Comparison of ENCODE assay signal across 17 mouse cellular contexts in the genomic region with DNA sequence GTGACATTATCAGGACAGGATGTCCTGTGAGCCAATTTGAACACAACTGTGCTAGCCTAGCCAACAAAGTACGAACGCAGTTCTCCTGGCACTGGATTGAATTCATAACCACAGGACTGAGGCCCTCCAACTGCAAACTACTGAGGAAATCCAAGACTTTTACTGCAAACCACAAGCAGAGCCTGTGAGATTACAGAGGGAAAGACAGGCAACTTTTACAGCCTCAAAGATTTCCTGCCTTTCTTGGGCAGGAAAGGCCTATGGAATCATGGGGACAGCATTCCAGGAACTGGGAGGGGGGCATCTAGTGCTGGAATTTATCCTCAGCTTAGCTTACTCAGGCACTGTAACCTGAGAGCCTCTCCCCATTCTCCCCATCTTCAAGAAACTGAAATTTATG. TPM values are rescaled to one million over a fixed set of nuclear protein-coding genes. Genes with fewer than 3 reads are reported as not detected.
A peak's percentile ranks its signal among the peaks of the same experiment; 100 is the strongest.
DNase-seq lines count a peak whose midpoint lies in the region; ATAC-seq and TF ChIP-seq lines count a peak whose summit lies in the region.
"Had no signal": no experiment of that assay in that cellular context is flagged by ENCODE, and none has a peak within 500 bp of the region (broad histone marks: within the 10 kb centered on the region; RNA-seq: fewer than 3 reads in every experiment).

No protein-coding gene starts in this region.

- H3K4me1 ChIP-seq in kidney, postnatal 0 days (replicated peaks; ENCODE audit: insufficient read depth, low read length): no peaks in the 10 kb centered on the region
- peaks cover 11% of the 10 kb centered on the region for H3K4me1 ChIP-seq in embryonic facial prominence, embryonic 13.5 days
- 0 out of 2 replicates have a peak, but pooled peaks cover 3% of the 10 kb centered on the region for H3K4me1 ChIP-seq in limb, embryonic 11.5 days (ENCODE audit: control insufficient read depth, insufficient read depth, low read length)
- no peaks in the 10 kb centered on the region for H3K4me1 ChIP-seq in hindbrain, embryonic 16.5 days (ENCODE audit: control insufficient read depth, insufficient read depth, low read depth, low read length)
- H3K4me1 ChIP-seq: hindbrain, embryonic 15.5 days; liver, embryonic 15.5 days; midbrain, embryonic 12.5 days; neural tube, embryonic 13.5 days had no signal

- H3K27me3 ChIP-seq in kidney, postnatal 0 days (ENCODE audit: insufficient read depth, low read length): no peaks in the 10 kb centered on the region
- no peaks in the 10 kb centered on the region for H3K27me3 ChIP-seq in embryonic facial prominence, embryonic 13.5 days
- H3K27me3 ChIP-seq in limb, embryonic 11.5 days (ENCODE audit: control insufficient read depth, insufficient read depth, low read length): no peaks in the 10 kb centered on the region
- no peaks in the 10 kb centered on the region for H3K27me3 ChIP-seq in hindbrain, embryonic 16.5 days (replicated peaks; ENCODE audit: control insufficient read depth, insufficient read depth, low read length)
- H3K27me3 ChIP-seq: hindbrain, embryonic 15.5 days; midbrain, embryonic 12.5 days; neural tube, embryonic 13.5 days; Patski had no signal

- 47% methylated on average over 2 of the region's 2 CpGs for WGBS in kidney, postnatal 0 days
- 41% methylated on average over 2 of the region's 2 CpGs for WGBS in embryonic facial prominence, embryonic 13.5 days
- WGBS in limb, embryonic 11.5 days: 64% methylated on average over 2 of the region's 2 CpGs
- WGBS in hindbrain, embryonic 16.5 days: 73% methylated on average over 2 of the region's 2 CpGs

- no peak overlapping the region for H3K4me2 ChIP-seq in kidney, postnatal 0 days (ENCODE audit: low read length)
- no peak overlapping the region for H3K4me2 ChIP-seq in embryonic facial prominence, embryonic 13.5 days
- H3K4me2 ChIP-seq in limb, embryonic 11.5 days (ENCODE audit: low read depth, severe bottlenecking): no peak overlapping the region
- H3K4me2 ChIP-seq in hindbrain, embryonic 16.5 days (ENCODE audit: low read length): no peak overlapping the region
- H3K4me2 ChIP-seq: hindbrain, embryonic 15.5 days; liver, embryonic 15.5 days; midbrain, embryonic 12.5 days; neural tube, embryonic 13.5 days had no signal

- H3K4me3 ChIP-seq in kidney, postnatal 0 days (replicated peaks; ENCODE audit: low read depth, low read length): no peak overlapping the region
- no peak overlapping the region for H3K4me3 ChIP-seq in embryonic facial prominence, embryonic 13.5 days
- no peak overlapping the region for H3K4me3 ChIP-seq in limb, embryonic 11.5 days (ENCODE audit: low read depth, low read length)
- H3K4me3 ChIP-seq in hindbrain, embryonic 16.5 days (ENCODE audit: low read length): no peak overlapping the region
- H3K4me3 ChIP-seq: hindbrain, embryonic 15.5 days; liver, embryonic 15.5 days; midbrain, embryonic 12.5 days; neural tube, embryonic 13.5 days had no signal

- H3K27ac ChIP-seq in kidney, postnatal 0 days: peak overlapping the region; percentile 47
- H3K27ac ChIP-seq in embryonic facial prominence, embryonic 13.5 days: peak overlapping the region; percentile 62
- H3K27ac ChIP-seq in limb, embryonic 11.5 days (replicated peaks; ENCODE audit: low read depth, low read length): no peak overlapping the region
- no peak overlapping the region for H3K27ac ChIP-seq in hindbrain, embryonic 16.5 days (ENCODE audit: low read depth, low read length)
- H3K27ac ChIP-seq: hindbrain, embryonic 15.5 days; liver, embryonic 15.5 days; midbrain, embryonic 12.5 days; neural tube, embryonic 13.5 days had no signal

- no peak for ATAC-seq in kidney, postnatal 0 days (replicated peaks; ENCODE audit: low FRiP score, low read depth)
- ATAC-seq in embryonic facial prominence, embryonic 13.5 days (ENCODE audit: insufficient number of reproducible peaks, insufficient read depth, low FRiP score, low TSS enrichment, low read depth): no peak
- no peak for ATAC-seq in limb, embryonic 11.5 days (ENCODE audit: insufficient number of reproducible peaks, low FRiP score, low TSS enrichment, low read depth)
- no peak for ATAC-seq in hindbrain, embryonic 16.5 days
- ATAC-seq: forebrain, postnatal 0 days; Patski had no signal

- no peak for TF ChIP-seq CTCF in kidney, postnatal 0 days (IDR thresholded peaks at IDR 0.05; ENCODE audit: low read depth)

- DNase-seq in kidney, postnatal 0 days (ENCODE audit: low spot score): peak; percentile 79
- DNase-seq in kidney, postnatal 36 days: no peak
- DNase-seq in heart, adult 9 months (ENCODE audit: low spot score in 2 of 2): peak; percentile 24 to 56
- peak; percentile 41 for DNase-seq in limb, embryonic 11.5 days (ENCODE audit: low spot score)
- no peak for DNase-seq in cerebellum, postnatal 4 days (ENCODE audit: low spot score in 2 of 2)
- no peak for DNase-seq in retina, embryonic 14.5 days (ENCODE audit: low spot score)
- DNase-seq: adrenal gland, adult 8-10 months; forebrain, postnatal 0 days; gastrocnemius, postnatal 36 days; right cerebral cortex, postnatal 14 days had no signal

- H3K9me3 ChIP-seq in kidney, postnatal 0 days (replicated peaks; ENCODE audit: low read length): no peaks in the 10 kb centered on the region
- peaks cover 6% of the 10 kb centered on the region for H3K9me3 ChIP-seq in embryonic facial prominence, embryonic 13.5 days
- H3K9me3 ChIP-seq in limb, embryonic 11.5 days (ENCODE audit: control insufficient read depth, low read length): no peaks in the 10 kb centered on the region
- no peaks in the 10 kb centered on the region for H3K9me3 ChIP-seq in hindbrain, embryonic 16.5 days (ENCODE audit: control insufficient read depth, low read length)
- H3K9me3 ChIP-seq: liver, embryonic 15.5 days; midbrain, embryonic 12.5 days had no signal

- H3K9ac ChIP-seq in kidney, postnatal 0 days (ENCODE audit: low read depth, low read length): no peak overlapping the region
- H3K9ac ChIP-seq in embryonic facial prominence, embryonic 13.5 days: no peak overlapping the region
- no peak overlapping the region for H3K9ac ChIP-seq in limb, embryonic 11.5 days (ENCODE audit: low read length)
- H3K9ac ChIP-seq in hindbrain, embryonic 16.5 days (ENCODE audit: low read depth, low read length): no peak overlapping the region
- H3K9ac ChIP-seq: forebrain, postnatal 0 days; hindbrain, embryonic 15.5 days; liver, embryonic 15.5 days; midbrain, embryonic 12.5 days; neural tube, embryonic 13.5 days had no signal

- H3K36me3 ChIP-seq in kidney, postnatal 0 days (ENCODE audit: insufficient read depth, low read length): no peaks in the 10 kb centered on the region
- H3K36me3 ChIP-seq in embryonic facial prominence, embryonic 13.5 days: no peaks in the 10 kb centered on the region
- H3K36me3 ChIP-seq in limb, embryonic 11.5 days (ENCODE audit: control insufficient read depth, insufficient read depth, low read length): no peaks in the 10 kb centered on the region
- no peaks in the 10 kb centered on the region for H3K36me3 ChIP-seq in hindbrain, embryonic 16.5 days (ENCODE audit: control insufficient read depth, insufficient read depth, low read length)
- H3K36me3 ChIP-seq: hindbrain, embryonic 15.5 days; liver, embryonic 15.5 days; midbrain, embryonic 12.5 days; neural tube, embryonic 13.5 days had no signal

RNA-seq across cellular contexts. Expression of a gene that starts 26.0 kb away (rescaled TPM):
- polyA plus RNA-seq in kidney, postnatal 0 days (2015; fragmentation: Nextera tagmentation; extraction: Ambion mirVana): 83.8 and 93.9 TPM in 2 replicates
- polyA plus RNA-seq in embryonic facial prominence, embryonic 13.5 days (2015; fragmentation: Nextera tagmentation; extraction: Ambion mirVana): 126 and 140 TPM in 2 replicates
- polyA plus RNA-seq in limb, embryonic 11.5 days (2014; fragmentation: Nextera tagmentation; extraction: Ambion mirVana): 148 and 172 TPM in 2 replicates
- polyA plus RNA-seq in hindbrain, embryonic 16.5 days (2015; fragmentation: Nextera tagmentation; extraction: Ambion mirVana): 94.9 and 104 TPM in 2 replicates

Comparison
In these comparisons a context has a peak if more than half of its experiments do, and no peak if none do; other contexts are left out.
1. DNase-seq: peak in kidney, postnatal 0 days (single experiment), heart, adult 9 months (2 of 2) and limb, embryonic 11.5 days (single experiment); none in kidney, postnatal 36 days (0 of 2), cerebellum, postnatal 4 days (0 of 2) and retina, embryonic 14.5 days (single experiment).
2. H3K27ac ChIP-seq: peak in kidney, postnatal 0 days (single experiment) and embryonic facial prominence, embryonic 13.5 days (single experiment); none in limb, embryonic 11.5 days (single experiment) and hindbrain, embryonic 16.5 days (single experiment).